Mouse (Mus musculus) left cerebral cortex, adult 2 months (tissue): ENCODE measurements around the gene Col8a1. TPM values are rescaled to one million over a fixed set of nuclear protein-coding genes. Genes with fewer than 3 reads are reported as not detected.

Source experiments
- DNase-seq, 2 experiments: peaks; one replicate each; pipeline ENCODE4 v3.0.0; 2021 to 2022; ENCODE audit warnings: low spot score in 2 of 2, mixed read lengths in 1 of 2; ENCODE audit errors: extremely low spot score in 1 of 2
- H3K27ac ChIP-seq: fragments of 200-600 bp; 2 replicates; pipeline ENCODE4 v1.8.1; 2022
- H3K4me3 ChIP-seq: fragments of 200-600 bp; 2 replicates; pipeline ENCODE4 v1.8.1; 2022
- CTCF ChIP-seq: fragments of 200-600 bp; IDR thresholded peaks from 2 replicates; pipeline ENCODE4 v1.8.1; 2022; ENCODE audit warnings: antibody characterized with exemption, mild to moderate bottlenecking, moderate library complexity
- intact Hi-C: fragments of 180-260 bp; cut with DNase I; formaldehyde crosslinking; loops from one replicate; pipeline ENCODE4 v1.15.1; 2025
- long read RNA-seq, 2 experiments: library from polyadenylated mRNA; stranded (forward); transcript quantifications; one replicate each; pipeline ENCODE4 v2.0.0; 2021; ENCODE audit warnings: borderline mapping rate in 2 of 2
- total RNA-seq, 2 experiments: library from RNA; stranded (reverse); gene quantifications; 2 replicates each; pipeline ENCODE4 v1.2.3; 2021

The Col8a1 gene
- total RNA-seq, result 1 to 10 TPM; 1.9 to 2.4 TPM
- long read RNA-seq, experiment 1, result 0 reads
- long read RNA-seq, experiment 2, result 0 reads

DNA sequence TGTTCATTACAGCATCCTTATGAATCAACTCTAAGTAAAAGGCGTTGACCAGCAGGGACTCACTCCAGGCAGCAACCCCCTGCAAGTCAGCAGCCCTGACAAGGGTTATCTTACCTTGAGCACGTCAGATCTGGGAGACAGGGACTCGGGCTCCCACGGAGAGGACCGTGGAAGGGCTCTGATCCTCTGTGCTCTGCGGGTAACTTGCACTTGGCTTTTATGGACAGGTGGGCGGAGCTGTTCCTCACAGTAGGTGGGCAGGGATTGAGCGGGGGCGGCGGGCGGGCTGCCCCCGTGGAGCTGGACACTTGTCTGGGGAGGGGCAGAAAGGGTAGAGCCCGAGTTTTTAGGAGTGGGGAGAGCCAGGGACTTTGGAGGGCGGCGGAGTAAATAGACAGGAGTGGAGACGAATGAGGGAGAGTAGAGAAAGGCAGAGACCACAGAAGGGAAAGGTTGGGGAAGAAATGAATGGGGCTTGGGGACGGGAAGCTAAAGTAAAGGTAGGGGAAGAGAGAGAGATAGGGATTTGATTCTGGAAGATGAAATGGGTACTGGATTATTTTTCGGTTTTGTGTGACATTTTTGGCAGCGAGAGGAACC is at the start of gene Col8a1:
Gene Col8a1, minus strand, starts transcription at position 212 of the 600 bp plus-strand sequence.
- H3K27ac ChIP-seq, result peak within 1 kb of the TSS; percentile 89
- TF ChIP-seq CTCF, result no peak
- peak within 1 kb of the TSS; percentile 42 for H3K4me3 ChIP-seq
- DNase-seq, result peak; percentile 11 to 18
- intact Hi-C loops, result loop anchor here (10.0 kb wide), 1 partner anchor 670 kb away; no protein-coding TSS in a partner anchor

DNA sequence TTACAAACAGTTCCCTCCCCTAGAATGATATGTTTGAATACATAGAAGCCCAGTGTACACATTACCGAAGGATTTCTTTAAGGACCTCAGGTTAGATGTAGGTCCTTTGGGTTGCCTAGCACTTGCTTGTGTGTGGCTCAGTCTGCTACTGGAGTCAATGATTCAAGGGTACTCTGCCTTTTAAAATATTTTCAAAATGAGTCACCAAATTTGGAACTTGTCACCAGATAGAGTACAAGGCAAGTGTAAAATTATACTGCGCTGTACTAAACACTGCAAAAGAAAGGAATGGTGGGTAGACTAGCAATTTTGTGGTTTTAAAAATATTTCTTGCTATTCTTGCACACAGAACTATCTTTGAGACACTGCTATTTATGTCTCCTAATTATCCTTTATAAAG is 47.3 kb upstream of the Col8a1 start:
- Histone ChIP-seq H3K4me3 (no peak overlapping the region), H3K27ac (no peak overlapping the region)
- DNase-seq, result no peak
- no peak for TF ChIP-seq CTCF
- intact Hi-C loops, result no loop called here

DNA sequence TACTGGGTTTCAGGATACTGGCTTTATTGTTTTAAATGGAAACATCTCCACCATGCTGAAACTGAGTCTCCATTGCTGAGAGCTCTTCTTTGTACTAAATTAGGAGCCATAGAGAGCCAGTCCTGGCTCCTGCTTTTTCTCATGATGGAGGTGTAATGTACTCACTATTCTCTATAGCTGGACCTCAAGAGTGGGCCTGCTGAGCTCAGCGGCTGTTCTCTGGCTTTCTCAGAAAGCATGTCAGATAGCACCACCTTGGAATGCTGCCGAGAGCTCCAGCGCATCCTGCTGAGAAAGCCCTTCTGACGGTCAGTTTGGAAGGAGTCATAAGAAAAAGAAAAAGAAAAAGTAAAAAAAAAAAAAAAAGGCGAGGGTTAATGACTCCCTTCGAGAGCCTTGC is 41.8 kb upstream of the Col8a1 start:
- intact Hi-C loops, result no loop called here
- DNase-seq, result no peak
- no peak overlapping the region for H3K4me3 ChIP-seq
- TF ChIP-seq CTCF, result no peak
- no peak overlapping the region for H3K27ac ChIP-seq

DNA sequence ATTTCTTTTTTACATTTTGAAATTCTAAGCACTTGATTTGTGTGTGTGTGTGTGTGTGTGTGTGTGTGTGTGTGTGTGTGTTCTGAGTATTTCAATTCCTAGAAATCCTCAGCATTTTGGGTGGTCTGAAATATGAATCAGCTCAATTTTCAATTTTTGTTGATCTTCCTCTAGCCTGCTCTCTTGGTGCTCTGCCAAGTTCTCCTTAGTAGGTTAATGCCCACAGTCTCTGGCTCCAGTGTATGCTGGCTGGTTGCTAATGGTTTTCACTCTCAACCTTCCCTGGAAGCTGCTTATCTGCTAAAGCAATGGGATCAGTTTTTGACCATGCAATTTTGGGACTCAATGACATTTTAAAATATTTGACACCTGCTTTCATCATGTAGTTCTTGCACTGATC is 24.5 kb upstream of the Col8a1 start:
- intact Hi-C loops, result no loop called here
- TF ChIP-seq CTCF, result no peak

DNA sequence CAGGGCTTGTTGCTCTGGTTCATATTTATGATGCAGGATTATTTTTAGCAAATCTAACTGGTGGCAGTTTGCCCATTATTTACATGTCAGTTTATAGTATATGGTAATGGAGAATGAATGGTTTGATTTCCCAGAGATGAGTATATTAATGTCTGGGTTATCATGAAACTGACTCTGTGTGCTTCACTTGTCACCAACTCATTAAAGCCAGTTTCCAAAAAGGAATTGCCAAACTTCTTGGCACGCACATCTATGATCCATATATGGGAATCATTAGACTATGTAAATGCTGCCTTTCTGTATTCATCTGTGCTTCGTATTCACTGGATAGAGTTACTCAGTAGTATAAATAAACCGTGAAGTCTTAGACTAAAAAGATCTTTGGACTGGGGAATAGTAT is 11.1 kb upstream of the Col8a1 start:
- TF ChIP-seq CTCF, result no peak
- intact Hi-C loops, result no loop called here
- H3K27ac ChIP-seq, result no peak overlapping the region
- no peak for DNase-seq
- H3K4me3 ChIP-seq, result no peak overlapping the region

More for the DNA sequence above, 24.5 kb upstream of the Col8a1 start:
- no peak for DNase-seq
- no peak overlapping the region for H3K27ac ChIP-seq
- no peak overlapping the region for H3K4me3 ChIP-seq

DNA sequence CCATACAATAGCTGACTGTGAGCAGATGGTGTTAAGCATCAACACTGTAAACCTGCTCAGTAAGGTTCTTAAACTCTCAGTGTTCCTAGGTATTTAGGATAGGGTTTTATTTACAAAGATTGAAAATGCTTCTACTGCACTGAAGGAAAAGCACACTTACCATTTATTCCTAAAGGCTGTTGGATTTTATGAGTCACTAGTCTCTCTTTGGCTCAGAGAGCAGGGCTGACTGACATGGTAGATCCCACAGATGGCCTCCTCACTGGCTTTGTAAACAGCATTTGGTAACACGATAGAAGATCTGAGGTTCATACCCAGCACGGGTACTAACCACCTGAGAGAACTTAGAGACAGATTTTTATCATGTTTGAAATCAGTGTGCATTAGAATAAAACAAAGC is 5.3 kb upstream of the Col8a1 start:
- no peak for DNase-seq
- no peak for TF ChIP-seq CTCF
- Histone ChIP-seq H3K4me3 (no peak overlapping the region), H3K27ac (no peak overlapping the region)
- intact Hi-C loops, result loop anchor here (10.0 kb wide), 1 partner anchor 665 kb away; no protein-coding TSS in a partner anchor

DNA sequence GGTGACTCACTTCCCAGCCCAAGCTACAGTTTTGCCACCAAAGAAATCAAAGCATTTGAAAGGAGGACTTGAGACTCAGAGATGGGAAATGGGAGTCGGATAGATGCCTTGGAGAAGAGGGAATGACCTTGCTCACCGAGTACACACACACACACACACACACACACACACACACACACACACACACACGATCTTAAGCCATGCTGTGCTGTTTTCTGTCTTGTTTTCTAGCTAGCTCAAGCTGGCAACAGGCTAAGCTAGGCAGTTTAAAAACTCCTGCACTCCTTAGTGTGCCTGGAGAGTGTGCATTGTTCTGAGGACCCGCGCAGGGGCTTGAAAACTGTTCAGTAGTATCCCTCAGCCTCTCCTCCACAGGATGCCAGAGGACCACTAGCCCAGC is 1.2 kb upstream of the Col8a1 start:
- no peak for DNase-seq
- Histone ChIP-seq H3K27ac (peak overlapping the region; percentile 89), H3K4me3 (peak overlapping the region; percentile 42)
- intact Hi-C loops, result loop anchor here (10.0 kb wide), 1 partner anchor 669 kb away; no protein-coding TSS in a partner anchor
- TF ChIP-seq CTCF, result no peak

DNA sequence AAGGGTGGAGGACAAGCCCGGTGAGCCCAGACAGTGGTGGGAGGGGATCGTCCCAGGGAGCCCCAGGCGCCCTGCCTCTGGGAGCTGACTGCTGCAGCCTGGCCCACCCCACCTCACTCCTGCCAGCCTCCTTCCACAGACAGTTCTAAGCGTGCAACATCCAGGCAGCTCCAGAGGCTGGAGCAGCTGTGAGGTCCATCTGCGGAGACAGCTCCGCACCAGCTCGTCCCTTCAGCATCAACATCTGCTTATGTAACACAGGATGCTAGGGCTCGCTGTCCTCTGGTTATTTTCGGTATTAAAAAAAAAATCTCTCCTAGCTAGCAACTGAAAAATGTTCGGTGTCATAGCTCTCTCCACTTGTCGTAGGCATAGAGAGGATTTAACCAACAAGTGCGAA is 704 bp upstream of the Col8a1 start:
- peak overlapping the region; percentile 42 for H3K4me3 ChIP-seq
- no peak; the same call in 1 of the 2 replicates for TF ChIP-seq CTCF
- peak; percentile 41 to 61 for DNase-seq
- peak overlapping the region; percentile 89 for H3K27ac ChIP-seq
- intact Hi-C loops, result loop anchor here (10.0 kb wide), 1 partner anchor 670 kb away; no protein-coding TSS in a partner anchor

DNA sequence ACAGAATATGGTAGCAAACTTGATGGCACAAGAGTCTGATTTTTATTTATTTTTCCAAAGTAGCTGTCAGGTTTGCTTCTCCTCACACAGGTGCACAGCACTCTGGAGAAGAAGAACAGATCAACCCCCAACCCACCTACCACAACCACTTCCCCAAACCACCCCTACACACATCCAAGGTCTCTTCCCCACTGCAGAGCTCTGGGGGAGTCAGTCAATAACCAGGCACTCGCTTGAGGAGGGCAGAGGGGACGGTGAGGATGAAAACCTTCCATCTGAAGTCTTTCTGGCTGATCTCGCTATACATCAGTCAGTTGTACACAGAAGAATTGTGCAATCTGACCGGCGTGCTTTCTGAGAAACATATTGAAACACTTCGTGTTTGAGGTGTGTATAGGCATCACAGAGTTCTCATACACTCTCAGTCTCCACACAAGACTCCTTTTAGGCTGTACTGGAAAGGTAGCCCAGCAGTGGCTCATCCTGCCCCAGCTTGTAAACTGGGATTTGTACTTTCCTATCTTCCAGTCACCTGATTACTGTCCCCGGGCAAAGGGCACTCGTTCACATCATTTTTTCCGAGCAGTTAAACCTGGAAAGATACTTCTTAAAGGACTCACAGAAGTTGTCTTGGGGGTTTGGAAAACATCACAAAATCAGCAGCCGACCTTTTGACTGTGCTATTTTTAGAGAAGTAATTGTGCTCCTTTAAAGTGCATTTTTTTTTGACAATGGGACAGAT is 827 bp downstream of the Col8a1 start:
- DNase-seq, result no peak
- no peak for TF ChIP-seq CTCF
- no peak overlapping the region for H3K4me3 ChIP-seq
- H3K27ac ChIP-seq, result no peak overlapping the region
- intact Hi-C loops, result loop anchor here (10.0 kb wide), 1 partner anchor 671 kb away; no protein-coding TSS in a partner anchor

DNA sequence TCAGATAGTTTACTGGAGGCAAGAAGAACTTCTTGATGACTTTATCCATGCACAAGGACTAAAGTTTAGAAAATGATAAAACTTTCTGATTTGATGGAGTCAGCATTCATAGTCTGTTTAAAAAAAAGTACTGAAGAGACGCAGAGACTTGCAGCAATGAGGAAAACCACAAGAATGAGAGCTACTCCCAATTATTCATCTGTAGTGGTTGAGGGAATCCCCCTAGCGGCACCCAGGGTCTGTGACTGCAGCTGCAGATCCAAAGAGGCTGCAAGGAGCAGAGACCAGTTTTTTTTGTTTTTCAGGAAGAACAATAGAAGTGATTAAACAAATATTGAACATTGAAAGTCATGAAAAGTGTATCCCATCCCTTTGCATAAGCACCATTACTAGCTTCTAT is 4.0 kb downstream of the Col8a1 start:
- Histone ChIP-seq H3K4me3 (no peak overlapping the region), H3K27ac (no peak overlapping the region)
- TF ChIP-seq CTCF, result no peak; the same call in 1 of the 2 replicates
- DNase-seq, result no peak
- intact Hi-C loops, result loop anchor here (10.0 kb wide), 1 partner anchor 674 kb away; no protein-coding TSS in a partner anchor

DNA sequence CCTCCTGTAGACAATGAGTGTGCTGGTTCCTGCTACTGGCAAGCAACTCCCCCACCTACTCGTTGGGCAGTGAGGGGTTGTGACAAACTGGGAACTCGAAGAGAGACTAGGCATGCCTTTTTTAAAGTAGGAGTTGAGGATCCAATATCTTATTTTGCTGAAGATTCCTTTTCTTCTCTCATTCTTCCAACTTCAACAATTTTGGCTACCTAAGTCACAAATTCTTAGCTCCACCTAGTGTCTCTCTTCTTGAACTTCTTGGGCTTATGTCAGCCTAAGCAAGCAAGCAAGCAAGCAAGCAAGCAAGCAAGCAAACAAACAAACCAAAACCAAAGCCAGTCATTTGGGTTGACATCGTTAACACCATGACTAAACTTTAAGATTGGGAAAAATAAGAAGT is 6.4 kb downstream of the Col8a1 start:
- intact Hi-C loops, result no loop called here

DNA sequence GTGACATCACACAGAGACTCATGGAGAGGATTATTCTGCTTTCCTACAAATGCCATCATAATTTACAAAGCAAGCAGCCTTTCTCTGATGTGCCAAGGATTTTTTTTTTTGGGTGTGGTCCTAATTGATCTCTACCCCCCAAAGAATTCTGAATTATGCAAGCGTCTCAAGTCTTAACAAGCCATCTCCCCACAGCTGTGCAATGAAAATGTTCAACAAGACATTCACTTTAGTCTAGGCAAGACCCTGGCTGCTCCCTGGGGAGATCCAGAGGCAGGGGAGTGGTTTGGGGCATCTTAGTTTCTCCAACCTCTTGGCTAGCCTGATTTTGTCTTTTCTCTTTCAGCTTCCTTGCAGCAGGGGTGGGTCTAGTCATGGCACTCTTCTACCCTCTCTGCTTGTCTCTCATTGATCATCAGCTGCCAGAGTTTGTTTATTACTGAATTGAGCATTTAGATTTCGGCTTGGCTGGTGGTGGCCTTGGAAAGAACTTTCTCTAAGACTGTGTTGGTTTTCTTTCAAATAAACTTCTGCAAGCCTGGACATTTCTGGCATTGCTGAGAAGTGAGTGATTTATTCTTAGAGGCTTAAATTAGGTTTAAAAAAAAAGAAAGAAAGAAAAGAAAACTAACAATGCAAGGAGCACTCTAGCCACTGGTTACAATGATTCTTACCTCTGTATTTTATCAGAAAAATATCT is 7.0 kb downstream of the Col8a1 start:
- DNase-seq, result no peak
- no peak overlapping the region for H3K4me3 ChIP-seq
- no peak overlapping the region for H3K27ac ChIP-seq
- intact Hi-C loops, result no loop called here
- TF ChIP-seq CTCF, result no peak

More for the DNA sequence above, 6.4 kb downstream of the Col8a1 start:
- DNase-seq, result no peak
- Histone ChIP-seq H3K4me3 (no peak overlapping the region), H3K27ac (no peak overlapping the region)
- TF ChIP-seq CTCF, result peak; percentile 31
